Mouse (Mus musculus): ENCODE data around the gene Cap2.

DNA sequence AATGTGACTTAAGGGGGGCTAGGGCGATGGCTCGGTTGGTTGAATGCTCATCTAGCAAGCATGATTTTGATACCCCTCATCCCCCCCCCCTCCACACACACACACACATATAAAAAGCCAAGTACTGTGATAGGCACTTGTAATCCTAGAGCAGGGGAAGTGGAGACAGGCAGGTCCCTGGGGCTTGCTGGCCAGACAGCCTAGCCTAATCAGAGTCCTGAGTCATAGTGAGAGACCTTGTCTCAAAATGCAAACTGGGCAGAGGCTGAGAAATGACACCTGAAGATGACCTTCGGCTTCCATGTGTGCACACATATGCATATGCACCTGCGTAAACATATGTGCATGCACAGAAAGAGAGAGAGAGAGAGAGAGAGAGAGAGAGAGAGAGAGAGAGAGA lies 45.2 kb downstream of the Cap2 start:
- no peak for TF ChIP-seq TAL1 (IDR thresholded peaks at IDR 0.05; ENCODE audit: low read length)
- no peak for TF ChIP-seq GATA1 (IDR thresholded peaks at IDR 0.05; ENCODE audit: low read depth, low read length)
- no peak for TF ChIP-seq CTCF (IDR thresholded peaks at IDR 0.05 in 2 of 3, conservative IDR thresholded peaks at IDR 0.05 in 1 of 3; ENCODE audit: control insufficient read depth in 1 of 3, insufficient read depth in 1 of 3, low read depth in 2 of 3, low read length in 3 of 3, poor library complexity in 1 of 3, severe bottlenecking in 1 of 3)
- no peak for TF ChIP-seq POLR2A (IDR thresholded peaks at IDR 0.05; ENCODE audit: control insufficient read depth in 1 of 2, insufficient read depth in 1 of 2, low read depth in 1 of 2, low read length in 2 of 2, poor library complexity in 1 of 2)
- no peak for TF ChIP-seq SIN3A (IDR thresholded peaks at IDR 0.05; ENCODE audit: low read length)
- TF ChIP-seq KAT2A (conservative IDR thresholded peaks at IDR 0.05; ENCODE audit: low read depth, low read length): no peak
- no peak for TF ChIP-seq NELFE (IDR thresholded peaks at IDR 0.05; ENCODE audit: low read depth, low read length)
- TF ChIP-seq ZNF384 (IDR thresholded peaks at IDR 0.05; ENCODE audit: low read depth, low read length): no peak
- TF ChIP-seq MAFK (IDR thresholded peaks at IDR 0.05; ENCODE audit: borderline replicate concordance, low read depth, low read length): no peak
- no peak for TF ChIP-seq CHD2 (IDR thresholded peaks at IDR 0.05; ENCODE audit: low read length)
